Mouse (Mus musculus) limb, embryonic 15.5 days (tissue): Measurements from ENCODE around the gene Hist1h1a. TPM values are rescaled to one million over a fixed set of nuclear protein-coding genes. Genes with fewer than 3 reads are reported as not detected.

Source experiments
- ATAC-seq: fragments of 200-750 bp; cut with Nextera tagmentation; 2 replicates; pipeline ENCODE4 v1.8.0; 2017; ENCODE audit warnings: low read depth, moderate TSS enrichment; ENCODE audit not compliant: insufficient number of reproducible peaks, low FRiP score, low TSS enrichment
- H3K27ac ChIP-seq: fragments of 300-500 bp; sonication (generic); 2 replicates; pipeline ENCODE4 v1.5.1; 2015; ENCODE audit warnings: moderate library complexity, mild to moderate bottlenecking, inconsistent platforms
- H3K27me3 ChIP-seq: fragments of 300-500 bp; sonication (generic); 2 replicates; pipeline ENCODE4 v1.6.1; 2015; ENCODE audit warnings: inconsistent platforms
- H3K36me3 ChIP-seq: fragments of 300-500 bp; sonication (generic); 2 replicates; pipeline ENCODE4 v1.6.1; 2015; ENCODE audit warnings: inconsistent platforms
- H3K4me1 ChIP-seq: fragments of 300-500 bp; sonication (generic); 2 replicates; pipeline ENCODE4 v1.6.1; 2015; ENCODE audit warnings: inconsistent platforms
- H3K4me2 ChIP-seq: fragments of 300-500 bp; sonication (generic); 2 replicates; pipeline ENCODE4 v1.6.1; 2015; ENCODE audit warnings: mild to moderate bottlenecking, inconsistent platforms
- H3K4me3 ChIP-seq: fragments of 300-500 bp; sonication (generic); 2 replicates; pipeline ENCODE4 v1.5.1; 2015; ENCODE audit warnings: mild to moderate bottlenecking, inconsistent platforms
- H3K9ac ChIP-seq: fragments of 300-500 bp; sonication (generic); 2 replicates; pipeline ENCODE4 v1.6.1; 2015; ENCODE audit warnings: inconsistent platforms
- H3K9me3 ChIP-seq: fragments of 300-500 bp; sonication (generic); 2 replicates; pipeline ENCODE4 v1.6.1; 2016; ENCODE audit warnings: inconsistent platforms
- WGBS: fragments of 180-500 bp; shearing (Covaris S2); methylation state at CpG from one replicate; pipeline ENCODE4 v1.1.7; 2015; 5-methylcytosine and 5-hydroxymethylcytosine counted together
- microRNA-seq: library from miRNA; unstranded; fragments of <30 nt; microRNA quantifications from one replicate; pipeline ENCODE4, GENCODE M21; 2016
- polyA plus RNA-seq: library from polyadenylated mRNA; unstranded; fragments of >200 nt; fragmentation: Nextera tagmentation; extraction: Ambion mirVana; gene quantifications from 2 replicates; pipeline ENCODE4 v1.2.1, GENCODE M21; 2015

Hist1h1a gene
- polyA plus RNA-seq, 1 experiment from 2014 or later, result 2.1 TPM

- no peak within 1 kb of the TSS for H3K4me2 ChIP-seq
- H3K27ac ChIP-seq, result no peak within 1 kb of the TSS
- H3K4me3 ChIP-seq, result no peak within 1 kb of the TSS
- WGBS, result 84% methylated on average over 15 of the region's 15 CpGs
- H3K9me3 ChIP-seq, result no peaks in the 10 kb centered on the region
- H3K4me1 ChIP-seq, result no peaks in the 10 kb centered on the region
- H3K9ac ChIP-seq, result no peak within 1 kb of the TSS
- no peak for ATAC-seq
- no peaks in the 10 kb centered on the region for H3K36me3 ChIP-seq
- H3K27me3 ChIP-seq, result no peaks in the 10 kb centered on the region
Measured at GRCm38 (mm10) chr13:23806422-23807052, 43.1 kb downstream of the Hist1h1a start, which contains the start of gene Slc17a2. Gene Slc17a2 (plus strand): TSS chr13:23806993.

Small RNAs within 50 kb of the gene (microRNA-seq; reads per million reads assigned to microRNA genes)
- not detected for gene Gm44314
- not detected for gene Gm44484

Other genes starting within 250 kb of the Hist1h1a start
- 4.8 and 6.3 TPM in 2 replicates for gene Hist1h4h, start 232.6 kb upstream of the Hist1h1a start, polyA plus RNA-seq
- gene Hist1h2af, start 229.8 kb upstream of the Hist1h1a start, polyA plus RNA-seq, result 4.1 and 7.5 TPM in 2 replicates
- gene Hist1h3g, start 228.2 kb upstream of the Hist1h1a start, polyA plus RNA-seq, result 3.4 and 5.4 TPM in 2 replicates
- gene Hist1h2bh, start 220.3 kb upstream of the Hist1h1a start, polyA plus RNA-seq, result 0.77 and 0.83 TPM in 2 replicates
- gene Hist1h3f, start 219.6 kb upstream of the Hist1h1a start, polyA plus RNA-seq, result 1.1 TPM in 1 of 2 replicates, not detected in the other
- 0.65 and 0.95 TPM in 2 replicates for gene Hist1h4f, start 212.0 kb upstream of the Hist1h1a start, polyA plus RNA-seq
- gene Hist1h1d, start 210.4 kb upstream of the Hist1h1a start, polyA plus RNA-seq, result 0.32 and 0.51 TPM in 2 replicates
- gene Hist1h3e, start 201.3 kb upstream of the Hist1h1a start, polyA plus RNA-seq, result 2.1 and 4.8 TPM in 2 replicates
- gene Hist1h2ae, start 192.4 kb upstream of the Hist1h1a start, polyA plus RNA-seq, result 68.7 and 88.5 TPM in 2 replicates
- gene Hist1h2bg, start 192.3 kb upstream of the Hist1h1a start, polyA plus RNA-seq, result 5.5 and 6.0 TPM in 2 replicates
- 2.9 and 5.8 TPM in 2 replicates for gene Hist1h2bf, start 189.5 kb upstream of the Hist1h1a start, polyA plus RNA-seq
- 0.89 and 2.3 TPM in 2 replicates for gene Hist1h2ad, start 189.3 kb upstream of the Hist1h1a start, polyA plus RNA-seq
- 5.8 and 6.5 TPM in 2 replicates for gene Hist1h3d, start 187.9 kb upstream of the Hist1h1a start, polyA plus RNA-seq
- 75.2 and 108 TPM in 2 replicates for gene Hist1h4d, start 182.1 kb upstream of the Hist1h1a start, polyA plus RNA-seq
- gene Hist1h2be, start 142.5 kb upstream of the Hist1h1a start, polyA plus RNA-seq, result 1.9 and 2.1 TPM in 2 replicates
- gene Hist1h1e, start 141.1 kb upstream of the Hist1h1a start, polyA plus RNA-seq, result 17.2 and 18.2 TPM in 2 replicates
- gene Hist1h2ac, start 79.7 kb upstream of the Hist1h1a start, polyA plus RNA-seq, result 0.76 and 0.78 TPM in 2 replicates
- 47.2 and 57.0 TPM in 2 replicates for gene Hist1h2bc, start 79.5 kb upstream of the Hist1h1a start, polyA plus RNA-seq
- 0.20 TPM in 1 of 2 replicates, not detected in the other for gene Hist1h1t, start 67.9 kb upstream of the Hist1h1a start, polyA plus RNA-seq
- gene Hist1h4c, start 65.2 kb upstream of the Hist1h1a start, polyA plus RNA-seq, result 3.2 and 4.0 TPM in 2 replicates
- 7.3 and 10.3 TPM in 2 replicates for gene Hfe, start 52.8 kb upstream of the Hist1h1a start, polyA plus RNA-seq
- 28.0 and 31.1 TPM in 2 replicates for gene Hist1h1c, start 24.9 kb upstream of the Hist1h1a start, polyA plus RNA-seq
- gene Hist1h3c, start 18.1 kb upstream of the Hist1h1a start, polyA plus RNA-seq, result 5.8 and 6.6 TPM in 2 replicates
- gene Hist1h2bb, start 16.9 kb upstream of the Hist1h1a start, polyA plus RNA-seq, result 2.0 and 2.1 TPM in 2 replicates
- gene Hist1h2ab, start 12.5 kb upstream of the Hist1h1a start, polyA plus RNA-seq, result 23.3 and 37.2 TPM in 2 replicates
- 4.0 and 12.0 TPM in 2 replicates for gene Hist1h3b, start 11.4 kb upstream of the Hist1h1a start, polyA plus RNA-seq
- gene Hist1h4b, start 6.7 kb upstream of the Hist1h1a start, polyA plus RNA-seq, result 4.1 and 4.5 TPM in 2 replicates
- gene Hist1h4a, start 2.4 kb upstream of the Hist1h1a start, polyA plus RNA-seq, result 0.33 and 0.60 TPM in 2 replicates
- 3.1 and 7.2 TPM in 2 replicates for gene Hist1h3a, start 1.3 kb upstream of the Hist1h1a start, polyA plus RNA-seq
- gene Trim38, start 6.2 kb downstream of the Hist1h1a start, polyA plus RNA-seq, result not detected in 2 replicates
- gene Slc17a2, start 43.3 kb downstream of the Hist1h1a start, polyA plus RNA-seq, result not detected in 2 replicates
- gene Slc17a3, start 75.8 kb downstream of the Hist1h1a start, polyA plus RNA-seq, result 0.27 and 0.61 TPM in 2 replicates
- gene Slc17a1, start 104.1 kb downstream of the Hist1h1a start, polyA plus RNA-seq, result not detected in 2 replicates
- gene Slc17a4, start 151.3 kb downstream of the Hist1h1a start, polyA plus RNA-seq, result not detected in 2 replicates
- gene Hist1h2ba, start 170.5 kb downstream of the Hist1h1a start, polyA plus RNA-seq, result not detected in 2 replicates
- gene Hist1h2aa, start 170.8 kb downstream of the Hist1h1a start, polyA plus RNA-seq, result not detected in 2 replicates
- not detected in 2 replicates for gene Scgn, start 227.5 kb downstream of the Hist1h1a start, polyA plus RNA-seq